Mouse (Mus musculus): ENCODE data around the gene Dlk1. TPM values are rescaled to one million over a fixed set of nuclear protein-coding genes. Genes with fewer than 3 reads are reported as not detected.

Dlk1 gene
- total RNA-seq, 2 experiments from 2014 or later: 1.8 to 5.6 TPM

GRCm38 (mm10) chr12:109437559-109438350, 14.9 kb upstream of the Dlk1 start:
- intact Hi-C loops (cut with DNase I): loop anchor here (2.0 to 10.0 kb wide), 3 partner anchors 103 to 937 kb away; no protein-coding TSS in a partner anchor
- DNase-seq (ENCODE audit: low spot score in 2 of 2): peak; percentile 70 to 78

- DNase-seq (ENCODE audit: low spot score in 2 of 2): no peak
- intact Hi-C loops (cut with DNase I): loop anchor here (2.0 to 10.0 kb wide), 3 partner anchors 102 to 936 kb away; no protein-coding TSS in a partner anchor
Measured at GRCm38 (mm10) chr12:109438383-109438782, 14.2 kb upstream of the Dlk1 start.

- intact Hi-C loops (cut with DNase I): loop anchor here (2.0 to 10.0 kb wide), 6 partner anchors 43 to 935 kb away; no protein-coding TSS in a partner anchor
- DNase-seq (ENCODE audit: low spot score in 2 of 2): no peak
Measured at GRCm38 (mm10) chr12:109439974-109440373, 12.6 kb upstream of the Dlk1 start.

- intact Hi-C loops (cut with DNase I): loop anchor here (5.0 to 10.0 kb wide), 3 partner anchors 44 to 513 kb away; no protein-coding TSS in a partner anchor
- peak; percentile 48 to 54 for DNase-seq (ENCODE audit: low spot score in 2 of 2)
Measured at GRCm38 (mm10) chr12:109441366-109441765, 11.3 kb upstream of the Dlk1 start.

- no peak for DNase-seq (ENCODE audit: low spot score in 2 of 2)
- intact Hi-C loops (cut with DNase I): loop anchor here (5.0 to 10.0 kb wide), 3 partner anchors 45 to 513 kb away; no protein-coding TSS in a partner anchor
Measured at GRCm38 (mm10) chr12:109442115-109442514, 10.5 kb upstream of the Dlk1 start.

GRCm38 (mm10) chr12:109443276-109443675, 9.3 kb upstream of the Dlk1 start:
- DNase-seq (ENCODE audit: low spot score in 2 of 2): no peak
- intact Hi-C loops (cut with DNase I): loop anchor here (5.0 to 10.0 kb wide), 3 partner anchors 46 to 512 kb away; no protein-coding TSS in a partner anchor

- DNase-seq (ENCODE audit: low spot score in 2 of 2): no peak
- intact Hi-C loops (cut with DNase I): loop anchor here (5.0 to 10.0 kb wide), 3 partner anchors 48 to 510 kb away; no protein-coding TSS in a partner anchor
Measured at GRCm38 (mm10) chr12:109444999-109445398, 7.6 kb upstream of the Dlk1 start.

GRCm38 (mm10) chr12:109445499-109446235, 7.0 kb upstream of the Dlk1 start:
- intact Hi-C loops (cut with DNase I): loop anchor here (10.0 kb wide), 2 partner anchors 491 to 509 kb away; no protein-coding TSS in a partner anchor
- peak in 1 of 2 experiments; percentile 17 for DNase-seq (ENCODE audit: low spot score in 2 of 2)

- intact Hi-C loops (cut with DNase I): loop anchor here (10.0 kb wide), 2 partner anchors 492 to 508 kb away; no protein-coding TSS in a partner anchor
- DNase-seq (ENCODE audit: low spot score in 2 of 2): no peak
Measured at GRCm38 (mm10) chr12:109446236-109446941, 6.2 kb upstream of the Dlk1 start.

GRCm38 (mm10) chr12:109449421-109450411, 2.9 kb upstream of the Dlk1 start:
- intact Hi-C loops (cut with DNase I): loop anchor here (10.0 kb wide), 2 partner anchors 495 to 505 kb away; no protein-coding TSS in a partner anchor
- DNase-seq (ENCODE audit: low spot score in 2 of 2): no peak

- DNase-seq (ENCODE audit: low spot score in 2 of 2): peak in 1 of 2 experiments; percentile 18
- intact Hi-C loops (cut with DNase I): no loop called here
Measured at GRCm38 (mm10) chr12:109453065-109453997, 708 bp downstream of the Dlk1 start.

GRCm38 (mm10) chr12:109454137-109454536, 1.5 kb downstream of the Dlk1 start:
- DNase-seq (ENCODE audit: low spot score in 2 of 2): no peak
- intact Hi-C loops (cut with DNase I): no loop called here

- intact Hi-C loops (cut with DNase I): no loop called here
- DNase-seq (ENCODE audit: low spot score in 2 of 2): no peak
Measured at GRCm38 (mm10) chr12:109456531-109457202, 4.0 kb downstream of the Dlk1 start.

GRCm38 (mm10) chr12:109457836-109458235, 5.2 kb downstream of the Dlk1 start:
- DNase-seq (ENCODE audit: low spot score in 2 of 2): no peak
- intact Hi-C loops (cut with DNase I): no loop called here

- intact Hi-C loops (cut with DNase I): no loop called here
Measured at GRCm38 (mm10) chr12:109458896-109459295, 6.3 kb downstream of the Dlk1 start.

GRCm38 (mm10) chr12:109459481-109460401, 7.1 kb downstream of the Dlk1 start:
- no peak for DNase-seq (ENCODE audit: low spot score in 2 of 2)
- intact Hi-C loops (cut with DNase I): no loop called here

More at GRCm38 (mm10) chr12:109458896-109459295, 6.3 kb downstream of the Dlk1 start:
- DNase-seq (ENCODE audit: low spot score in 2 of 2): no peak
